In genomic region chr16:93732875-93733569, GRCm38 (mm10) we compare ENCODE assay signal across 13 mouse cellular contexts. TPM values are rescaled to one million over a fixed set of nuclear protein-coding genes. Genes with fewer than 3 reads are reported as not detected.
DNase-seq lines count a peak whose midpoint lies in the region; ATAC-seq and TF ChIP-seq lines count a peak whose summit lies in the region.
"Had no signal": no experiment of that assay in that cellular context is flagged by ENCODE, and none has a peak within 500 bp of the region (broad histone marks: within the 10 kb centered on the region; RNA-seq: fewer than 3 reads in every experiment).

No protein-coding gene starts in this region.

- no peak for TF ChIP-seq CTCF in cerebellum, adult 2 months (IDR thresholded peaks at IDR 0.05; ENCODE audit: borderline replicate concordance, insufficient read depth, low read depth, low read length)

- WGBS in cerebellum, adult 2 months = 55% methylated on average over 18 of the region's 18 CpGs
- 71% methylated on average over 18 of the region's 18 CpGs for WGBS in limb, embryonic 14.5 days

- peak overlapping the region; percentile 2; the same call in 1 of the 2 replicates for H3K27ac ChIP-seq in cerebellum, adult 2 months (ENCODE audit: insufficient read depth, low read length)
- H3K27ac ChIP-seq in brown adipose tissue, adult 24 weeks (replicated peaks; ENCODE audit: low read depth, low read length) = peak overlapping the region; percentile 49
- H3K27ac ChIP-seq in limb, embryonic 14.5 days (replicated peaks; ENCODE audit: low read depth, low read length) = no peak overlapping the region
- H3K27ac ChIP-seq: embryonic facial prominence, embryonic 12.5 days; midbrain, embryonic 12.5 days had no signal

- no peak overlapping the region for H3K4me3 ChIP-seq in cerebellum, adult 2 months (replicated peaks; ENCODE audit: insufficient read depth, low read depth, low read length)
- no peak overlapping the region for H3K4me3 ChIP-seq in brown adipose tissue, adult 24 weeks (ENCODE audit: insufficient read depth, low read depth, low read length)
- no peak overlapping the region for H3K4me3 ChIP-seq in limb, embryonic 14.5 days (replicated peaks; ENCODE audit: low read length)
- H3K4me3 ChIP-seq: embryonic facial prominence, embryonic 12.5 days; midbrain, embryonic 12.5 days had no signal

- peaks cover 38% of the 10 kb centered on the region for H3K4me1 ChIP-seq in cerebellum, adult 2 months (ENCODE audit: control insufficient read depth, insufficient read depth, low read length)
- H3K4me1 ChIP-seq in brown adipose tissue, adult 24 weeks (ENCODE audit: control insufficient read depth, insufficient read depth, insufficient read length, low read length) = peaks cover 15% of the 10 kb centered on the region
- H3K4me1 ChIP-seq in limb, embryonic 14.5 days (ENCODE audit: control insufficient read depth, insufficient read depth, low read length) = 0 out of 2 replicates have a peak, but pooled peaks cover 8% of the 10 kb centered on the region

- no peaks in the 10 kb centered on the region for H3K27me3 ChIP-seq in cerebellum, adult 2 months (ENCODE audit: control insufficient read depth, insufficient read depth, low read length)
- no peaks in the 10 kb centered on the region for H3K27me3 ChIP-seq in limb, embryonic 14.5 days (ENCODE audit: control insufficient read depth, insufficient read depth, low read length)
- H3K27me3 ChIP-seq: embryonic facial prominence, embryonic 12.5 days; midbrain, embryonic 12.5 days had no signal

- no peaks in the 10 kb centered on the region for H3K9me3 ChIP-seq in limb, embryonic 14.5 days (ENCODE audit: control insufficient read depth, low read length)
- H3K9me3 ChIP-seq: embryonic facial prominence, embryonic 12.5 days; midbrain, embryonic 12.5 days had no signal

- no peaks in the 10 kb centered on the region; the same call in none of the 2 replicates for H3K36me3 ChIP-seq in limb, embryonic 14.5 days (ENCODE audit: control insufficient read depth, insufficient read depth, low read length)
- H3K36me3 ChIP-seq: embryonic facial prominence, embryonic 12.5 days had no signal

- no peak overlapping the region for H3K4me2 ChIP-seq in limb, embryonic 14.5 days (replicated peaks; ENCODE audit: low read depth, low read length, severe bottlenecking)
- H3K4me2 ChIP-seq: embryonic facial prominence, embryonic 12.5 days; midbrain, embryonic 12.5 days had no signal

- no peak for TF ChIP-seq POLR2A in cerebellum, adult 2 months (IDR thresholded peaks at IDR 0.05; ENCODE audit: borderline replicate concordance, insufficient read depth, low read length)
- no peak for TF ChIP-seq POLR2A in limb, embryonic 14.5 days (IDR thresholded peaks at IDR 0.05; ENCODE audit: borderline replicate concordance, extremely low read depth, insufficient read depth, insufficient read length)

- DNase-seq in cerebellum, adult 2 months = peak; percentile 58 to 63
- no peak for DNase-seq in cerebellum, postnatal 4 days (ENCODE audit: low spot score in 2 of 2)
- DNase-seq in limb, embryonic 14.5 days (ENCODE audit: low spot score) = peak; percentile 29
- DNase-seq in lung, postnatal 36 days = peak; percentile 60
- no peak for DNase-seq in layer of hippocampus, adult 9-10 months (ENCODE audit: low spot score)
- DNase-seq in layer of hippocampus, adult 8-10 months (ENCODE audit: low spot score in 2 of 2) = no peak
- DNase-seq: B cell, adult 2 months; spleen, adult 18-20 months; thymus, postnatal 14 days had no signal

- ATAC-seq in limb, embryonic 14.5 days (ENCODE audit: low FRiP score, low read depth) = peak; percentile 37
- no peak for ATAC-seq in monocyte, adult 5-6 weeks (replicated peaks; ENCODE audit: insufficient number of reproducible peaks, low FRiP score, low TSS enrichment, poor library complexity, severe bottlenecking)

- no peak overlapping the region for H3K9ac ChIP-seq in limb, embryonic 14.5 days (ENCODE audit: low read depth, low read length, severe bottlenecking)
- H3K9ac ChIP-seq: embryonic facial prominence, embryonic 12.5 days; midbrain, embryonic 12.5 days had no signal

RNA-seq across cellular contexts. Expression of gene Dop1b, which starts 21.3 kb away (rescaled TPM):
- polyA plus RNA-seq in cerebellum, adult 2 months (2012; rRNA removed) = 102 and 103 TPM in 2 replicates
- polyA plus RNA-seq in brown adipose tissue, adult 24 weeks (2012; ENCODE audit: insufficient read depth, insufficient read length, missing spikeins) = 18.9 and 24.0 TPM in 2 replicates
- polyA plus RNA-seq in limb, embryonic 14.5 days (2012; rRNA removed) = 18.9 and 21.3 TPM in 2 replicates
- 13.0 and 13.8 TPM in 2 replicates for polyA plus RNA-seq in limb, embryonic 14.5 days (2014; fragmentation: Nextera tagmentation; extraction: Ambion mirVana)
- 15.1 to 33.2 TPM (median 15.3 TPM) in 3 replicates for total RNA-seq in monocyte, adult 5-6 weeks (2017)
- total RNA-seq in layer of hippocampus, adult 8-10 months (2022) = 100 to 1,000 TPM in 3 of 4 experiments, 10 to 100 TPM in 1; 88.7 to 126 (median 112) TPM

RNA-seq across cellular contexts. Expression of gene Cbr3, which starts 50.0 kb away (rescaled TPM):
- polyA plus RNA-seq in cerebellum, adult 2 months (2012; rRNA removed) = 5.3 and 6.2 TPM in 2 replicates
- polyA plus RNA-seq in brown adipose tissue, adult 24 weeks (2012; ENCODE audit: insufficient read depth, insufficient read length, missing spikeins) = 7.2 TPM in 2 replicates
- 7.8 and 8.1 TPM in 2 replicates for polyA plus RNA-seq in limb, embryonic 14.5 days (2012; rRNA removed)
- polyA plus RNA-seq in limb, embryonic 14.5 days (2014; fragmentation: Nextera tagmentation; extraction: Ambion mirVana) = 9.1 and 11.7 TPM in 2 replicates
- total RNA-seq in monocyte, adult 5-6 weeks (2017) = 0.53 to 1.1 TPM (median 0.87 TPM) in 3 replicates
- total RNA-seq in layer of hippocampus, adult 8-10 months (2022) = 10 to 100 TPM; 16.9 to 19.0 (median 17.5) TPM

Comparison
In these comparisons a context has a peak if more than half of its experiments do, and no peak if none do; other contexts are left out.
1. DNase-seq: peak in cerebellum, adult 2 months (2 of 2), limb, embryonic 14.5 days (single experiment) and lung, postnatal 36 days (single experiment); none in cerebellum, postnatal 4 days (0 of 2), layer of hippocampus, adult 9-10 months (single experiment) and layer of hippocampus, adult 8-10 months (0 of 2).